Mouse (Mus musculus) midbrain, embryonic 11.5 days (tissue): ENCODE data around the gene Homer3. TPM values are rescaled to one million over a fixed set of nuclear protein-coding genes. Genes with fewer than 3 reads are reported as not detected.

ENCODE experiments used
- ATAC-seq: fragments of 200-750 bp; cut with Nextera tagmentation; 2 replicates; pipeline ENCODE4 v1.8.0; 2017; ENCODE audit warnings: moderate TSS enrichment, moderate library complexity; ENCODE audit not compliant: low FRiP score
- DNase-seq: peaks from one replicate; pipeline ENCODE4 v3.0.0; 2015; ENCODE audit warnings: low spot score; ENCODE audit errors: missing footprints
- H3K27ac ChIP-seq: fragments of 300-500 bp; sonication (generic); 2 replicates; pipeline ENCODE4 v1.5.1; 2014; ENCODE audit warnings: low read depth, low read length
- H3K27me3 ChIP-seq: fragments of 300-500 bp; sonication (generic); 2 replicates; pipeline ENCODE4 v1.6.1; 2014; ENCODE audit warnings: mild to moderate bottlenecking, low read length, moderate library complexity, mixed read lengths; ENCODE audit not compliant: control insufficient read depth, insufficient read depth
- H3K36me3 ChIP-seq: fragments of 300-500 bp; sonication (generic); 2 replicates; pipeline ENCODE4 v1.6.1; 2014; ENCODE audit warnings: mild to moderate bottlenecking, low read length, moderate library complexity, mixed read lengths; ENCODE audit not compliant: control insufficient read depth, insufficient read depth
- H3K4me1 ChIP-seq: fragments of 300-500 bp; sonication (generic); 2 replicates; pipeline ENCODE4 v1.6.1; 2014; ENCODE audit warnings: low read length; ENCODE audit not compliant: control insufficient read depth, insufficient read depth
- H3K4me2 ChIP-seq: fragments of 300-500 bp; sonication (generic); 2 replicates; pipeline ENCODE4 v1.6.1; 2014; ENCODE audit warnings: mild to moderate bottlenecking, moderate library complexity
- H3K4me3 ChIP-seq: fragments of 300-500 bp; sonication (generic); 2 replicates; pipeline ENCODE4 v1.5.1; 2014; ENCODE audit warnings: low read depth, low read length
- H3K9ac ChIP-seq: fragments of 300-500 bp; sonication (generic); 2 replicates; pipeline ENCODE4 v1.6.1; 2014; ENCODE audit warnings: low read length
- H3K9me3 ChIP-seq: fragments of 300-500 bp; sonication (generic); 2 replicates; pipeline ENCODE4 v1.6.1; 2016; ENCODE audit warnings: low read length; ENCODE audit not compliant: control insufficient read depth
- WGBS: fragments of 180-500 bp; shearing (Covaris S2); extraction: QIAGEN DNeasy Blood & Tissue Kit; methylation state at CpG from one replicate; pipeline ENCODE4 v1.1.7; 2014; 5-methylcytosine and 5-hydroxymethylcytosine counted together
- polyA plus RNA-seq: library from polyadenylated mRNA; unstranded; fragments of >200 nt; fragmentation: Nextera tagmentation; extraction: Ambion mirVana; gene quantifications from 2 replicates; pipeline ENCODE4 v1.2.1, GENCODE M21; 2014

The Homer3 gene
- polyA plus RNA-seq, 1 experiment from 2014 or later, result 61.2 TPM

- peak; percentile 94 for ATAC-seq
- peak; percentile 100 for DNase-seq
- H3K36me3 ChIP-seq, result peaks cover 13% of the 10 kb centered on the region
- peaks cover 15% of the 10 kb centered on the region for H3K4me1 ChIP-seq
- H3K4me2 ChIP-seq, result peak within 1 kb of the TSS; percentile 93
- no peaks in the 10 kb centered on the region for H3K9me3 ChIP-seq
- peak within 1 kb of the TSS; percentile 84 for H3K4me3 ChIP-seq
- H3K9ac ChIP-seq, result peak within 1 kb of the TSS; percentile 80
- H3K27me3 ChIP-seq, result no peaks in the 10 kb centered on the region
- no peak within 1 kb of the TSS for H3K27ac ChIP-seq
- WGBS, result under 1% methylated on average over 40 of the region's 40 CpGs
Observed at GRCm38 (mm10) chr8:70302358-70302890, 19.8 kb downstream of the Homer3 start, which contains the start of the genes Ddx49 and Cope. Gene Ddx49, minus strand, starts transcription at chr8:70302489. Gene Cope, plus strand, starts transcription at chr8:70302518.

- ATAC-seq, result peak; percentile 41
- H3K4me3 ChIP-seq, result peak overlapping the region; percentile 84
- H3K9ac ChIP-seq, result peak overlapping the region; percentile 80
- DNase-seq, result no peak
- H3K36me3 ChIP-seq, result peaks cover 10% of the 10 kb centered on the region
- peak overlapping the region; percentile 93 for H3K4me2 ChIP-seq
- H3K27ac ChIP-seq, result no peak overlapping the region
- peaks cover 15% of the 10 kb centered on the region for H3K4me1 ChIP-seq
- H3K27me3 ChIP-seq, result no peaks in the 10 kb centered on the region
- H3K9me3 ChIP-seq, result no peaks in the 10 kb centered on the region
- 5% methylated on average over 16 of the region's 16 CpGs for WGBS
Observed at GRCm38 (mm10) chr8:70302901-70303300, 20.3 kb downstream of the Homer3 start.

GRCm38 (mm10) chr8:70309311-70309710 is 26.7 kb downstream of the Homer3 start:
- ATAC-seq, result no peak
- H3K36me3 ChIP-seq, result peaks cover 31% of the 10 kb centered on the region

GRCm38 (mm10) chr8:70313399-70313798 is 30.8 kb downstream of the Homer3 start:
- no peaks in the 10 kb centered on the region for H3K9me3 ChIP-seq
- ATAC-seq, result no peak

More at GRCm38 (mm10) chr8:70309311-70309710, 26.7 kb downstream of the Homer3 start:
- DNase-seq, result peak; percentile 93
- H3K4me1 ChIP-seq, result no peaks in the 10 kb centered on the region
- no peak overlapping the region for H3K27ac ChIP-seq
- 37% methylated on average over 2 of the region's 2 CpGs for WGBS
- H3K27me3 ChIP-seq, result no peaks in the 10 kb centered on the region
- H3K4me2 ChIP-seq, result no peak overlapping the region
- no peak overlapping the region for H3K9ac ChIP-seq
- H3K4me3 ChIP-seq, result no peak overlapping the region
- H3K9me3 ChIP-seq, result no peaks in the 10 kb centered on the region

GRCm38 (mm10) chr8:70315624-70316510 is 33.2 kb downstream of the Homer3 start, which contains the start of gene Cers1:
Gene Cers1, plus strand, starts transcription at chr8:70315775.
- Histone ChIP-seq H3K27me3 (no peaks in the 10 kb centered on the region), H3K4me2 (peak within 1 kb of the TSS; percentile 71), H3K27ac (peak within 1 kb of the TSS; percentile 70), H3K36me3 (peaks cover 11% of the 10 kb centered on the region; the same call in 1 of the 2 replicates), H3K4me1 (peaks cover 30% of the 10 kb centered on the region), H3K9ac (peak within 1 kb of the TSS; percentile 68), H3K9me3 (no peaks in the 10 kb centered on the region), H3K4me3 (peak within 1 kb of the TSS; percentile 52)
- ATAC-seq (peak; percentile 60), DNase-seq (peak; percentile 96)
- WGBS, result 2% methylated on average over 64 of the region's 66 CpGs

More at GRCm38 (mm10) chr8:70313399-70313798, 30.8 kb downstream of the Homer3 start:
- Histone ChIP-seq H3K36me3 (peaks cover 18% of the 10 kb centered on the region; the same call in 1 of the 2 replicates), H3K4me3 (no peak overlapping the region), H3K27ac (no peak overlapping the region), H3K9ac (no peak overlapping the region), H3K27me3 (no peaks in the 10 kb centered on the region), H3K4me1 (peaks cover 30% of the 10 kb centered on the region), H3K4me2 (no peak overlapping the region)
- DNase-seq, result no peak
- 96% methylated on average over 2 of the region's 2 CpGs for WGBS

GRCm38 (mm10) chr8:70316511-70317504 is 34.2 kb downstream of the Homer3 start:
- Histone ChIP-seq H3K4me3 (peak overlapping the region; percentile 52), H3K4me1 (peaks cover 30% of the 10 kb centered on the region), H3K27me3 (no peaks in the 10 kb centered on the region), H3K4me2 (peak overlapping the region; percentile 71), H3K27ac (peak overlapping the region; percentile 70), H3K36me3 (peaks cover 9% of the 10 kb centered on the region; the same call in 1 of the 2 replicates), H3K9ac (peak overlapping the region; percentile 68), H3K9me3 (no peaks in the 10 kb centered on the region)
- peak; percentile 94 for DNase-seq
- WGBS, result 9% methylated on average over 15 of the region's 15 CpGs
- peak; percentile 90 for ATAC-seq

- ATAC-seq (no peak), DNase-seq (no peak)
- Histone ChIP-seq H3K27ac (peak overlapping the region; percentile 12; the same call in 1 of the 2 replicates), H3K4me1 (peaks cover 30% of the 10 kb centered on the region), H3K9me3 (no peaks in the 10 kb centered on the region), H3K9ac (peak overlapping the region; percentile 41; the same call in 1 of the 2 replicates), H3K27me3 (no peaks in the 10 kb centered on the region), H3K4me2 (no peak overlapping the region), H3K36me3 (peaks cover 6% of the 10 kb centered on the region; the same call in 1 of the 2 replicates), H3K4me3 (no peak overlapping the region)
- WGBS, result 88% methylated on average over 5 of the region's 5 CpGs
Observed at GRCm38 (mm10) chr8:70317872-70318271, 35.2 kb downstream of the Homer3 start.

GRCm38 (mm10) chr8:70323716-70324115 is 41.1 kb downstream of the Homer3 start:
- no peak for DNase-seq
- Histone ChIP-seq H3K9ac (no peak overlapping the region), H3K36me3 (peaks cover 2% of the 10 kb centered on the region; the same call in 1 of the 2 replicates), H3K27me3 (no peaks in the 10 kb centered on the region), H3K4me2 (no peak overlapping the region), H3K27ac (no peak overlapping the region), H3K4me1 (no peaks in the 10 kb centered on the region), H3K9me3 (no peaks in the 10 kb centered on the region), H3K4me3 (no peak overlapping the region)
- no peak for ATAC-seq
- 90% methylated on average over 3 of the region's 3 CpGs for WGBS
